Mouse (Mus musculus) cerebellum, adult 2 months (tissue): ENCODE results near the gene Tctex1d4.

ENCODE experiments used
- CTCF ChIP-seq: fragments of 200-500 bp; IDR thresholded peaks from 2 replicates; pipeline ENCODE4 v1.5.1; 2011; ENCODE audit warnings: low read depth, mild to moderate bottlenecking, control low read depth, low read length, moderate library complexity, borderline replicate concordance; ENCODE audit not compliant: insufficient read depth
- POLR2A ChIP-seq: fragments of 200-500 bp; IDR thresholded peaks from 2 replicates; pipeline ENCODE4 v1.6.1; 2011; ENCODE audit warnings: low read length, control low read depth, borderline replicate concordance; ENCODE audit not compliant: insufficient read depth

GRCm38 (mm10) chr4:117096666-117097065 lies 29.9 kb upstream of the Tctex1d4 start:
- TF ChIP-seq POLR2A (no peak), CTCF (no peak)
